Mouse (Mus musculus) adrenal gland, adult 10 weeks (tissue): ENCODE data around the gene Ddc. TPM values are rescaled to one million over a fixed set of nuclear protein-coding genes. Genes with fewer than 3 reads are reported as not detected.

Experiments used
- polyA plus RNA-seq: library from polyadenylated mRNA; stranded (reverse); fragments of 350-450 nt; fragmentation: Illumina TruSeq; extraction: RNeasy Lipid Tissue Mini Kit (QIAGEN cat#74804); gene quantifications from one replicate; pipeline ENCODE4 v1.2.3, GENCODE M21; 2014; ENCODE audit warnings: low read depth, low replicate concordance

Ddc gene
- 76.9 TPM for polyA plus RNA-seq

DNA sequence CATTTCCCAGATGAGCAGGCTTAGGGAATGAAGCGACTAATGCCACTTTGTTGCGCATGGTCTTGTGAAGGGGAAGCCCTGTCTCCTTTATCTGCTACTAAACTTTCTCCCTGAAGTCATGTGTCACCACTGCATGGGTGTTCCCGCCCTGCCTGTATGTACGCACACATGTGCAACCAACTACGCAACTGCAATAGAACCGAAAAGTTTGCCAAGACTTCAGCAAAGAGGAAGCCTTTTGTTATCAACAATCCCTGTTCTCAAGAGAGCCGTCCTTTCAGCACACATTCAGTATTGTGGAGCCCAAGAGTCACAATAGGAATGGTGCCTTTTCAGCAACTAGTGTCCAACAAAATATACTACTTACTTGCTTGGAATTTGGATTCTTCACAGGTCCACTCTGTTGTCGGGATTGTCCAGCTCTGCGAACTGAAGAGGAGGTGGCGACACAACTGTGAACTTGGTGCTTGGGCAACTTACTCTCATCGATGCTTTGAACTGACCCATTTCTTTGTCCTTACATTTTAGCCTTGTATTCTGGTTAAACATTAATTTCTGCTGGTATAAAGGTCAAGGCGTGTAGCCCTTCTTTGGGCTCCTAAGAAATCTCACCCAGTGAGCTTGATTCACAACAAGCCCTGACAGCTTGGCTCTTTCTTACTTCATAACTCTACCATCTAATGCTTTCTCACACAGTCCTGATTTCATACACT is at the start of gene Ddc:
TSS of gene Ddc (minus strand) at position 500 of the 713 bp plus-strand sequence.

DNA sequence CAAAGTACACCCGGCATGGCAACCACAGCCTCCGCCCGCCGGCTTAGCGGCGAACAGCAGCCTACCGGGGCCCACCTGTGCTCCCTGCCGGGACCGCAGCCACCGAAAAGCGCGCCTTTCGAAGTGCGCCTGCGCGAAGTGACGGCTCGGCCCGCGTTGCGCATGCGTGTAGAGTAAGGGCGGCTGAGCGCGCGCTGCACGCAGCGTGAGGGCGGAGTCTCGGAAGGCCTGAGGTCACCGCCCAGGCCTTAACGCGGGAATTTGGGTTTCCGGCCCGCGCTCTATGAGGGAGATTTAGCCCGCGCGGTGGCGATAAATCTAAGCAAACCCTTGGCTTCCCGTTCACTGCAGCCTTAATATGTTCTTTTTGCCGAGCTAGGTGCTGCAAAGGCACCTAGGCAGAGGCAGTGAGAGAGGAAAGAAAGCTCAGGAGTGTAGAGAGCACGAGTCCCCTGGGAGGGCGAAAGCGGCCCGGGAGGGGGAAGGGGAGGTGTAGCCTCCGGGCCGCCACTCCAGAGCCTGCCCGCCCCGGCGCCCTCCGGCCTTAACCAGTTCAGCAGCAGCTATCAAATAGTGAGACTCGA is 89.0 kb downstream of the Ddc start, which contains the start of gene Fignl1:
TSS of gene Fignl1 (minus strand) at position 143 of the 584 bp plus-strand sequence.

Other genes starting within 250 kb of the Ddc start
- 3.6 TPM for gene Ikzf1, start 213.1 kb downstream of the Ddc start, polyA plus RNA-seq
- 11.3 TPM for gene Fignl1, start 89.2 kb downstream of the Ddc start, polyA plus RNA-seq
- 83.0 TPM for gene Grb10, start 140.5 kb upstream of the Ddc start, polyA plus RNA-seq